Mouse (Mus musculus) lung, postnatal 25 days (tissue): ENCODE measurements around the gene Srprb.
"Not testable (repeated sequence)": the region's sequence is repeated elsewhere in the genome, so short reads cannot be mapped to it uniquely, and the experiment has no call there.

Experiments used
- DNase-seq: peaks from one replicate; pipeline ENCODE4 v3.0.0; 2022; ENCODE audit warnings: low spot score

The Srprb gene

GRCm38 (mm10) chr9:103212654-103213420 lies 10.9 kb upstream of the Srprb start:
- DNase-seq: no peak

- DNase-seq: no peak
Observed at GRCm38 (mm10) chr9:103208802-103209423, 7.0 kb upstream of the Srprb start.

GRCm38 (mm10) chr9:103207846-103208245 lies 5.9 kb upstream of the Srprb start:
- peak; percentile 81 for DNase-seq

GRCm38 (mm10) chr9:103205786-103206185 lies 3.8 kb upstream of the Srprb start:
- DNase-seq: no peak

- DNase-seq: no peak
Observed at GRCm38 (mm10) chr9:103188416-103188815, 13.5 kb downstream of the Srprb start.

- peak; percentile 16 for DNase-seq
Observed at GRCm38 (mm10) chr9:103186747-103187146, 15.2 kb downstream of the Srprb start.

- DNase-seq: peak; percentile 56
Observed at GRCm38 (mm10) chr9:103185946-103186345, 16.0 kb downstream of the Srprb start.

- no peak for DNase-seq
Observed at GRCm38 (mm10) chr9:103184855-103185254, 17.1 kb downstream of the Srprb start.

- no peak for DNase-seq
Observed at GRCm38 (mm10) chr9:103181886-103182285, 20.1 kb downstream of the Srprb start.

GRCm38 (mm10) chr9:103180807-103181565 lies 21.0 kb downstream of the Srprb start:
- peak; percentile 82 for DNase-seq

- DNase-seq: peak; percentile 67
Observed at GRCm38 (mm10) chr9:103180303-103180702, 21.6 kb downstream of the Srprb start.

- DNase-seq: no peak
Observed at GRCm38 (mm10) chr9:103175692-103176091, 26.2 kb downstream of the Srprb start.

GRCm38 (mm10) chr9:103174771-103175519 lies 27.0 kb downstream of the Srprb start:
- DNase-seq: peak; percentile 40

- DNase-seq: no peak
Observed at GRCm38 (mm10) chr9:103168771-103169170, 33.2 kb downstream of the Srprb start.

GRCm38 (mm10) chr9:103168046-103168445 lies 33.9 kb downstream of the Srprb start:
- no peak for DNase-seq

- DNase-seq: no peak
Observed at GRCm38 (mm10) chr9:103163806-103164205, 38.1 kb downstream of the Srprb start.

- DNase-seq: not testable (repeated sequence)
Observed at GRCm38 (mm10) chr9:103155158-103155557, 46.8 kb downstream of the Srprb start.

- no peak for DNase-seq
Observed at GRCm38 (mm10) chr9:103154568-103154967, 47.4 kb downstream of the Srprb start.

- DNase-seq: no peak
Observed at GRCm38 (mm10) chr9:103153286-103153685, 48.7 kb downstream of the Srprb start.

- no peak for DNase-seq
Observed at GRCm38 (mm10) chr9:103149074-103149799, 52.7 kb downstream of the Srprb start.

GRCm38 (mm10) chr9:103147103-103147502 lies 54.8 kb downstream of the Srprb start:
- DNase-seq: no peak
